Mouse (Mus musculus): ENCODE measurements at regions not wholly inside any gene's neighbourhood (a gene's known extent, or its start where the extent isn't known, plus 50 kb on each side); places are given as distances from the start of the nearest gene placed in this dataset.
"Not testable (repeated sequence)": the region's sequence is repeated elsewhere in the genome, so short reads cannot be mapped to it uniquely, and the experiment has no call there.

DNA sequence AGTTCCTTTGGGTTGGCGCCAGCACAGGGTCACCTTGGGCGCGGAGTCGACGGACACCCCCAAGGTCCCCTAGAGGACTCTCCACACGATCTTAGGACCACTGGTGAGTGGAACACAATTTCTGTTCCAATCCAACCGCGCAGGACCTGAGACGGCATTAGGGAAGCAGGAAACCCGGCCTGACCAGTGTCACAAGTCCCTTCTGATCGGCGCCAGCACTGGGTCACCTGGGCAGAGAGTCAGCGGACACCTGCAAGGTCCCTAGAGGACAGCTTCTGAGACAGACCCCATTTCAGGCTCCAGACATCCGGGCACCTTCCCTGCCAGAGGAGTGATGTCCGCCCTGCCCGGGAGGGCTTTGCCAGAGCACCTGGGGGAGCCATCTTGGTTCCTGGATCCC lies 74.2 kb upstream of the Cdh13 start:
- 93% methylated on average over 16 of the region's 16 CpGs for WGBS
- H3K9me3 ChIP-seq; H3K27ac ChIP-seq; H3K4me1 ChIP-seq; ATAC-seq (ENCODE audit: insufficient read depth, low FRiP score, low read depth); H3K4me3 ChIP-seq (replicated peaks); H3K4me2 ChIP-seq; H3K9ac ChIP-seq; H3K27me3 ChIP-seq (replicated peaks); H3K36me3 ChIP-seq: not testable (repeated sequence)

GRCm38 (mm10) chr8:118190866-118191265 lies 92.7 kb upstream of the Cdh13 start:
- Histone ChIP-seq H3K27ac (no peak overlapping the region), H3K4me3 (replicated peaks) (no peak overlapping the region), H3K4me2 (no peak overlapping the region), H3K36me3 (no peaks in the 10 kb centered on the region), H3K4me1 (no peaks in the 10 kb centered on the region), H3K9me3 (no peaks in the 10 kb centered on the region), H3K27me3 (replicated peaks) (no peaks in the 10 kb centered on the region), H3K9ac (no peak overlapping the region)
- WGBS, result 75% methylated on average over 6 of the region's 6 CpGs
- no peak for ATAC-seq (ENCODE audit: insufficient read depth, low FRiP score, low read depth)

DNA sequence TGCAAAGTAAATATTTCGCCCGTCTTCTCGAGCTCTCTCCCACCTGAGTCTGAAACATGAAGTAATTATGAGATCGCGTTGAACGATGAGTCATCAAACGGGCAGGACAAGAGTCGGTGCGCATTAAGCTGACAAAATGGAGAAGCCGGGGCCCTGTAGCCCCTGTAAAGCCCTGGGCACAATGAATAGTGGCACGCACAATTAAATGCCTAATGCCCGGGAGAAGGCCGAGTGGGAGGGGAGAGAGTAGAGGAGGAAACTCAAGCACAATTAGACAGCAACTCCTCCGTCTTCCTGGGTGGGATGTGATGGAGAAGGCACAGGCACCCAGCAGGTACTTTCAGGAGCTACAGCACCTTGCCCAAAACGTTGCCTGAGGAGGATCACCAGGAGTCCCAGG lies 94.3 kb upstream of the Cdh13 start:
- WGBS, result 73% methylated on average over 15 of the region's 15 CpGs
- H3K27me3 ChIP-seq (replicated peaks), result no peaks in the 10 kb centered on the region
- no peaks in the 10 kb centered on the region for H3K36me3 ChIP-seq
- H3K4me2 ChIP-seq, result no peak overlapping the region
- no peaks in the 10 kb centered on the region for H3K9me3 ChIP-seq
- no peak overlapping the region for H3K27ac ChIP-seq
- ATAC-seq (ENCODE audit: insufficient read depth, low FRiP score, low read depth), result no peak
- H3K4me3 ChIP-seq (replicated peaks), result no peak overlapping the region
- H3K4me1 ChIP-seq, result no peaks in the 10 kb centered on the region
- no peak overlapping the region for H3K9ac ChIP-seq

GRCm38 (mm10) chr8:118169001-118169413 lies 114.5 kb upstream of the Cdh13 start:
- no peaks in the 10 kb centered on the region for H3K4me1 ChIP-seq
- no peak for ATAC-seq (ENCODE audit: insufficient read depth, low FRiP score, low read depth)
- WGBS, result 54% methylated on average over 7 of the region's 7 CpGs
- H3K9me3 ChIP-seq, result no peaks in the 10 kb centered on the region
- H3K9ac ChIP-seq, result no peak overlapping the region
- H3K27me3 ChIP-seq (replicated peaks), result no peaks in the 10 kb centered on the region
- no peak overlapping the region for H3K27ac ChIP-seq
- H3K4me2 ChIP-seq, result no peak overlapping the region
- H3K4me3 ChIP-seq (replicated peaks), result no peak overlapping the region
- H3K36me3 ChIP-seq, result no peaks in the 10 kb centered on the region

GRCm38 (mm10) chr8:118162171-118162570 lies 121.4 kb upstream of the Cdh13 start:
- no peak overlapping the region for H3K27ac ChIP-seq
- H3K36me3 ChIP-seq, result no peaks in the 10 kb centered on the region
- no peak overlapping the region for H3K4me2 ChIP-seq
- no peaks in the 10 kb centered on the region for H3K9me3 ChIP-seq
- no peak for ATAC-seq (ENCODE audit: insufficient read depth, low FRiP score, low read depth)
- no peaks in the 10 kb centered on the region for H3K27me3 ChIP-seq (replicated peaks)
- H3K4me3 ChIP-seq (replicated peaks), result no peak overlapping the region
- no peaks in the 10 kb centered on the region for H3K4me1 ChIP-seq
- 62% methylated on average over 10 of the region's 10 CpGs for WGBS
- no peak overlapping the region for H3K9ac ChIP-seq

GRCm38 (mm10) chr8:118147359-118148205 lies 136.0 kb upstream of the Cdh13 start:
- 75% methylated on average over 10 of the region's 10 CpGs for WGBS
- no peak for ATAC-seq (ENCODE audit: insufficient read depth, low FRiP score, low read depth)
- Histone ChIP-seq H3K27ac (no peak overlapping the region), H3K4me1 (no peaks in the 10 kb centered on the region), H3K4me2 (no peak overlapping the region), H3K4me3 (replicated peaks) (no peak overlapping the region), H3K27me3 (replicated peaks) (no peaks in the 10 kb centered on the region), H3K9ac (no peak overlapping the region), H3K9me3 (no peaks in the 10 kb centered on the region), H3K36me3 (no peaks in the 10 kb centered on the region)

DNA sequence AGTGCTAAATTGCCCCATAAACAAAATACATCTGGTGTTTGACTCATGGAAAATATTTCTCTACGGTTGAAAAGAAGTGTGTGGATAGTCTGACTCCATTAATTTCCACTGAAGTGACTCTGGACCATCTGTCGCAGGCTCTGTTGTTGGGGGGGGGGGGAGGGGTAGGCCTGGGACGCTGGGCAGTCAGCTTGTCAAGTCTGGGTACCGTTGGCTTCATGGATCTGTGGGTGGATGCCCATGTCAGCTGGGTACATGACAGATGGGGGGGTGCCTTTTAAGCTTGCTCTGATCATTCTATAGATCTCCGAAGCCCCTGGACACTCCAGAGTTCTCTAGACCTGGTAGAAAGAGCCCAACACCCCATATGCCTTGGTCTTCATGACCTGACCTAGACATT lies 139.0 kb upstream of the Cdh13 start:
- no peaks in the 10 kb centered on the region for H3K36me3 ChIP-seq
- WGBS, result 39% methylated on average over 5 of the region's 5 CpGs
- H3K27me3 ChIP-seq (replicated peaks), result no peaks in the 10 kb centered on the region
- no peaks in the 10 kb centered on the region for H3K9me3 ChIP-seq
- H3K4me1 ChIP-seq, result no peaks in the 10 kb centered on the region
- no peak overlapping the region for H3K4me3 ChIP-seq (replicated peaks)
- no peak for ATAC-seq (ENCODE audit: insufficient read depth, low FRiP score, low read depth)
- no peak overlapping the region for H3K27ac ChIP-seq
- no peak overlapping the region for H3K4me2 ChIP-seq
- no peak overlapping the region for H3K9ac ChIP-seq

DNA sequence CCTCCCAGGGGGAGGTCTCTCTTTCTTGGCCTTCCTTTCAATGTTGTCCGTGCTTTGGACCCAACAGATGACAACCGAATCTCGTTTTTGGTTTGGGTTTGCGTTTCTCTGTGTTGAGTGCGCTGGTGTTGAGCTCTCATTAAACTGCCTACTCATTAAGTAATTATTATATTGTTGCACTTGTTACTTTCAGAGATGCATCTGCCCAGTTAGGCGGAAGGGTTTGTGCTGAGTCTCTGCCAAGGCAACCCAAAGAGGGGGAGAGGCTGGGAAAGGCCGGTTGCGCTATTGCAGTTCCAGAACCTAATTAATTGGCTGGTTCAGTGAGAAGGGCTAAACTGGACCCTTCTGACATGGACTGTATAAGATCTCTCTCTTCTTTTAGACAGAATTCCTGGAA lies 141.2 kb upstream of the Cdh13 start:
- H3K9ac ChIP-seq, result no peak overlapping the region
- no peaks in the 10 kb centered on the region for H3K27me3 ChIP-seq (replicated peaks)
- H3K27ac ChIP-seq, result no peak overlapping the region
- H3K4me1 ChIP-seq, result no peaks in the 10 kb centered on the region
- ATAC-seq (ENCODE audit: insufficient read depth, low FRiP score, low read depth), result no peak
- H3K4me3 ChIP-seq (replicated peaks), result no peak overlapping the region
- no peak overlapping the region for H3K4me2 ChIP-seq
- WGBS, result 90% methylated on average over 8 of the region's 8 CpGs
- no peaks in the 10 kb centered on the region for H3K36me3 ChIP-seq
- H3K9me3 ChIP-seq, result no peaks in the 10 kb centered on the region

GRCm38 (mm10) chr8:118139928-118140327 lies 143.6 kb upstream of the Cdh13 start:
- Histone ChIP-seq H3K4me3 (replicated peaks) (no peak overlapping the region), H3K27me3 (replicated peaks) (no peaks in the 10 kb centered on the region), H3K36me3 (no peaks in the 10 kb centered on the region), H3K9ac (no peak overlapping the region), H3K9me3 (no peaks in the 10 kb centered on the region), H3K4me2 (no peak overlapping the region), H3K27ac (no peak overlapping the region), H3K4me1 (no peaks in the 10 kb centered on the region)
- WGBS, result 74% methylated on average over 6 of the region's 6 CpGs
- no peak for ATAC-seq (ENCODE audit: insufficient read depth, low FRiP score, low read depth)

DNA sequence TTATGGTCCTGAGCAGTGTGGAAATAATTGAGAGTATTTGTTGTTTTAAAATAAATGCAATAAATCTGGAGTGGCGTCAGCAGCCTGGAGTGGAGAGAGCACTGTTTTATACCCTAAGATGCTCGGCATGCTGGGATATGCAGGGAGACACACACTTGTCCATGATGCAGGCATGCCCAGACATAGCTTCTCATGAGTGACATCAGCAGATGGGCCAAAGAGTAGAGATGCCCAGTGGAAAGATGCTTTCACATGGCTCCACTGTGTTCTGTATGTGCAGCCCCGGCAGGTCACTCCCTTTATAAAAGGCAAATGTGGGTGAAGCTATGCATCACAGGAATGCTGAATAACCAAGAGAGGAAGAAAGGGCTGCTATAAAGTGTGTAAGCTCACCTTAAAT lies 145.7 kb upstream of the Cdh13 start:
- WGBS, result 58% methylated on average over 3 of the region's 3 CpGs
- ATAC-seq (ENCODE audit: insufficient read depth, low FRiP score, low read depth), result no peak
- H3K9ac ChIP-seq, result no peak overlapping the region

DNA sequence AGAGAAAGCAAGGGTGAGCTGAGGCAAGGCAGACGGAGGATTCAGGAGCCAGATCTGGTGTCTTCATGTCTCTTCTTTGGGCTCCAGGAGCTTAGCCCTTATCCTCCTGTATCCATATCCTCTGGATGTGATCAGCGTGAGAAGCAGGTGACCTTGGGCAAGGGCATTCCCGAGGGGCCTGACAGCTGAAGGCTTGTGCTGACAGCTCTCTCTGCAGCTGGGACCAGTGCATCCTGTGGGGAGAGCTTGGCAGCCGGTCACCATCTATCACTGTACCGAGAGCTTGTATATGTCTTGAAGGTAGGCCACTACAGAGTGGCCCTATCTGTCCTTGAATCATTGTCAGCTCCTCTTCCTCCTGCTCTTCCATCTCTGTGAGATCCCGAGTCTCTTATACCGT lies 158.5 kb upstream of the Cdh13 start:
- ATAC-seq (ENCODE audit: insufficient read depth, low FRiP score, low read depth), result no peak
- 70% methylated on average over 7 of the region's 7 CpGs for WGBS

More for the DNA sequence above, 145.7 kb upstream of the Cdh13 start:
- Histone ChIP-seq H3K27me3 (replicated peaks) (no peaks in the 10 kb centered on the region), H3K36me3 (no peaks in the 10 kb centered on the region), H3K27ac (no peak overlapping the region), H3K4me1 (no peaks in the 10 kb centered on the region), H3K4me2 (no peak overlapping the region), H3K9me3 (no peaks in the 10 kb centered on the region), H3K4me3 (replicated peaks) (no peak overlapping the region)

DNA sequence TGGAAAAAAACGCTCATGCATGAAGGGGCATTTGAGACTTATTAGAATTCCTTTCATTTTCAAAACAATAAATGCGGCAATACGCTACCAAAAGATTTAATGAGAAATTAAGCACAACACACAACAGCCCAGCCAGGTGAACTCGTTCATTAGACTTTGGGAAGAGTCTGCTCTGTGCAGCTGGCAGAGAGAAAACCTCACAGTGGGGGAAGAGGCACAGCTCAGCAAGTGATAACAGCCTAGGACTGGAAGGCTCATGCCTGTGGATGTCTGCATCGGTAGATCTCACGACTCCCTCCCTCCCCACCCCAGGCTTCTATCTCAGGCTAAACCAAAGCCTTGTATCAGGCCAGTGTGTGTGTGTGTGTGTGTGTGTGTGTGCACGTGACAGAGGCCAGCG lies 169.3 kb upstream of the Cdh13 start:
- ATAC-seq (ENCODE audit: insufficient read depth, low FRiP score, low read depth), result no peak
- Histone ChIP-seq H3K27ac (no peak overlapping the region), H3K9ac (no peak overlapping the region), H3K4me3 (replicated peaks) (no peak overlapping the region), H3K4me2 (no peak overlapping the region), H3K27me3 (replicated peaks) (no peaks in the 10 kb centered on the region), H3K9me3 (no peaks in the 10 kb centered on the region), H3K36me3 (no peaks in the 10 kb centered on the region), H3K4me1 (no peaks in the 10 kb centered on the region)
- WGBS, result 74% methylated on average over 8 of the region's 8 CpGs

More for the DNA sequence above, 158.5 kb upstream of the Cdh13 start:
- Histone ChIP-seq H3K27ac (no peak overlapping the region), H3K4me2 (no peak overlapping the region), H3K9me3 (no peaks in the 10 kb centered on the region), H3K9ac (no peak overlapping the region), H3K36me3 (no peaks in the 10 kb centered on the region), H3K4me3 (replicated peaks) (no peak overlapping the region), H3K4me1 (no peaks in the 10 kb centered on the region), H3K27me3 (replicated peaks) (no peaks in the 10 kb centered on the region)
